Mouse (Mus musculus): ENCODE results near the gene Phf21a.

GRCm38 (mm10) chr2:92373437-92373813, 280.5 kb downstream of the Phf21a start:
- TF ChIP-seq TAL1 (IDR thresholded peaks at IDR 0.05; ENCODE audit: low read length) (no peak), GATA1 (IDR thresholded peaks at IDR 0.05; ENCODE audit: low read length) (no peak)
